13 mouse cellular contexts compared by ENCODE assay signal in genomic region chr12:102696635-102697354, GRCm38 (mm10). TPM values are rescaled to one million over a fixed set of nuclear protein-coding genes. Genes with fewer than 3 reads are reported as not detected.
DNase-seq lines count a peak whose midpoint lies in the region; ATAC-seq and TF ChIP-seq lines count a peak whose summit lies in the region.
"Had no signal": no experiment of that assay in that cellular context is flagged by ENCODE, and none has a peak within 500 bp of the region (broad histone marks: within the 10 kb centered on the region; RNA-seq: fewer than 3 reads in every experiment).

No protein-coding gene starts in this region.

- no peak overlapping the region for H3K4me2 ChIP-seq in forebrain, embryonic 12.5 days
- H3K4me2 ChIP-seq in forebrain, embryonic 11.5 days (ENCODE audit: low read depth, low read length, severe bottlenecking) = no peak overlapping the region
- no peak overlapping the region for H3K4me2 ChIP-seq in stomach, embryonic 16.5 days (ENCODE audit: low read depth, low read length)
- H3K4me2 ChIP-seq: hindbrain, embryonic 13.5 days; liver, embryonic 12.5 days had no signal

- no peak for TF ChIP-seq CTCF in cortical plate, adult 2 months (IDR thresholded peaks at IDR 0.05; ENCODE audit: extremely low read depth, insufficient read depth, low read length)

- no peaks in the 10 kb centered on the region for H3K9me3 ChIP-seq in forebrain, embryonic 12.5 days
- no peaks in the 10 kb centered on the region for H3K9me3 ChIP-seq in forebrain, embryonic 11.5 days (ENCODE audit: control insufficient read depth, low read length)
- H3K9me3 ChIP-seq in stomach, embryonic 16.5 days (replicated peaks; ENCODE audit: control insufficient read depth, low read length) = no peaks in the 10 kb centered on the region
- H3K9me3 ChIP-seq: hindbrain, embryonic 13.5 days; liver, embryonic 12.5 days had no signal

- H3K9ac ChIP-seq in forebrain, embryonic 12.5 days = no peak overlapping the region
- no peak overlapping the region for H3K9ac ChIP-seq in forebrain, embryonic 11.5 days (ENCODE audit: low read length)
- 0 out of 2 replicates have a peak overlapping the region, but pooled peaks have one; percentile 39 for H3K9ac ChIP-seq in stomach, embryonic 16.5 days (ENCODE audit: low read length)
- H3K9ac ChIP-seq: hindbrain, embryonic 13.5 days; liver, embryonic 12.5 days had no signal

- WGBS in forebrain, embryonic 12.5 days = 89% methylated on average over 14 of the region's 14 CpGs
- 92% methylated on average over 14 of the region's 14 CpGs for WGBS in forebrain, embryonic 11.5 days
- 63% methylated on average over 14 of the region's 14 CpGs for WGBS in stomach, embryonic 16.5 days

- no peak for DNase-seq in forebrain, embryonic 11.5 days (ENCODE audit: low spot score)
- peak; percentile 5 for DNase-seq in layer of hippocampus, adult 9-11 months
- no peak for DNase-seq in layer of hippocampus, adult 18-20 months (ENCODE audit: low spot score in 2 of 2)
- DNase-seq in retina, postnatal 1 day = no peak
- DNase-seq: adrenal gland, postnatal 25 days; gastrocnemius, postnatal 25 days; thymus, postnatal 36 days had no signal

- no peak for TF ChIP-seq POLR2A in cortical plate, adult 2 months (IDR thresholded peaks at IDR 0.05; ENCODE audit: extremely low read depth, insufficient read depth, low read length)

- H3K4me1 ChIP-seq in forebrain, embryonic 12.5 days = peaks cover 59% of the 10 kb centered on the region
- H3K4me1 ChIP-seq in forebrain, embryonic 11.5 days (replicated peaks; ENCODE audit: control insufficient read depth, insufficient read depth, low read length) = peaks cover 23% of the 10 kb centered on the region
- H3K4me1 ChIP-seq in cortical plate, adult 2 months (ENCODE audit: control insufficient read depth, insufficient read depth, low read length) = peaks cover 25% of the 10 kb centered on the region
- H3K4me1 ChIP-seq in stomach, embryonic 16.5 days (ENCODE audit: control insufficient read depth, insufficient read depth, low read length) = peaks cover 53% of the 10 kb centered on the region

- H3K4me3 ChIP-seq in forebrain, embryonic 12.5 days (replicated peaks) = no peak overlapping the region
- no peak overlapping the region for H3K4me3 ChIP-seq in forebrain, embryonic 11.5 days (ENCODE audit: low read depth, low read length)
- no peak overlapping the region for H3K4me3 ChIP-seq in cortical plate, adult 2 months (ENCODE audit: insufficient read depth, low read length)
- no peak overlapping the region for H3K4me3 ChIP-seq in stomach, embryonic 16.5 days (replicated peaks; ENCODE audit: low read length)
- H3K4me3 ChIP-seq: hindbrain, embryonic 13.5 days; liver, embryonic 12.5 days had no signal

- H3K27ac ChIP-seq in forebrain, embryonic 12.5 days = peak overlapping the region; percentile 88; the same call in 1 of the 2 replicates
- H3K27ac ChIP-seq in forebrain, embryonic 11.5 days (ENCODE audit: low read depth, low read length) = no peak overlapping the region
- peak overlapping the region; percentile 1; the same call in 1 of the 2 replicates for H3K27ac ChIP-seq in cortical plate, adult 2 months (ENCODE audit: insufficient read depth, low read length)
- H3K27ac ChIP-seq in stomach, embryonic 16.5 days (ENCODE audit: low read length) = no peak overlapping the region
- H3K27ac ChIP-seq: hindbrain, embryonic 13.5 days; liver, embryonic 12.5 days had no signal

- no peak for ATAC-seq in forebrain, embryonic 12.5 days (ENCODE audit: low FRiP score)
- no peak for ATAC-seq in forebrain, embryonic 11.5 days (replicated peaks; ENCODE audit: low FRiP score)
- ATAC-seq in stomach, embryonic 16.5 days (ENCODE audit: insufficient read depth, low FRiP score) = no peak
- ATAC-seq: liver, embryonic 12.5 days; lung, postnatal 0 days had no signal

- no peaks in the 10 kb centered on the region for H3K27me3 ChIP-seq in forebrain, embryonic 12.5 days
- no peaks in the 10 kb centered on the region for H3K27me3 ChIP-seq in forebrain, embryonic 11.5 days (ENCODE audit: control insufficient read depth, insufficient read depth, low read length)
- no peaks in the 10 kb centered on the region for H3K27me3 ChIP-seq in stomach, embryonic 16.5 days (ENCODE audit: control insufficient read depth, insufficient read depth, low read length)
- H3K27me3 ChIP-seq: hindbrain, embryonic 13.5 days; liver, embryonic 12.5 days had no signal

- H3K36me3 ChIP-seq in forebrain, embryonic 12.5 days (replicated peaks) = no peaks in the 10 kb centered on the region
- H3K36me3 ChIP-seq in forebrain, embryonic 11.5 days (ENCODE audit: control insufficient read depth, insufficient read depth, low read length) = no peaks in the 10 kb centered on the region
- no peaks in the 10 kb centered on the region for H3K36me3 ChIP-seq in stomach, embryonic 16.5 days (ENCODE audit: control insufficient read depth, insufficient read depth, low read length)
- H3K36me3 ChIP-seq: hindbrain, embryonic 13.5 days; liver, embryonic 12.5 days had no signal

RNA-seq across cellular contexts. Expression of gene Itpk1, which starts 7.9 kb away (rescaled TPM):
- 22.5 and 23.1 TPM in 2 replicates for polyA plus RNA-seq in forebrain, embryonic 12.5 days (2016; fragmentation: Nextera tagmentation; extraction: Ambion mirVana)
- polyA plus RNA-seq in forebrain, embryonic 11.5 days (2014; fragmentation: Nextera tagmentation; extraction: Ambion mirVana) = 19.6 and 21.5 TPM in 2 replicates
- 10 to 100 TPM; 69.2 to 70.5 TPM for total RNA-seq in layer of hippocampus, adult 18-20 months (2021)
- 42.6 and 42.7 TPM in 2 replicates for polyA plus RNA-seq in cortical plate, adult 2 months (2012; rRNA removed)
- 21.9 and 22.6 TPM in 2 replicates for polyA plus RNA-seq in stomach, embryonic 16.5 days (2015; fragmentation: Nextera tagmentation; extraction: Ambion mirVana)

RNA-seq across cellular contexts. Expression of gene Moap1, which starts 46.7 kb away (rescaled TPM):
- 30.1 and 33.4 TPM in 2 replicates for polyA plus RNA-seq in forebrain, embryonic 12.5 days (2016; fragmentation: Nextera tagmentation; extraction: Ambion mirVana)
- 31.9 and 34.4 TPM in 2 replicates for polyA plus RNA-seq in forebrain, embryonic 11.5 days (2014; fragmentation: Nextera tagmentation; extraction: Ambion mirVana)
- total RNA-seq in layer of hippocampus, adult 18-20 months (2021) = 10 to 100 TPM; 23.5 to 26.6 TPM
- polyA plus RNA-seq in cortical plate, adult 2 months (2012; rRNA removed) = 10.7 and 11.0 TPM in 2 replicates
- 19.8 and 22.9 TPM in 2 replicates for polyA plus RNA-seq in stomach, embryonic 16.5 days (2015; fragmentation: Nextera tagmentation; extraction: Ambion mirVana)

RNA-seq across cellular contexts. Expression of gene Tmem251, which starts 46.8 kb away (rescaled TPM):
- 12.0 and 12.4 TPM in 2 replicates for polyA plus RNA-seq in forebrain, embryonic 12.5 days (2016; fragmentation: Nextera tagmentation; extraction: Ambion mirVana)
- polyA plus RNA-seq in forebrain, embryonic 11.5 days (2014; fragmentation: Nextera tagmentation; extraction: Ambion mirVana) = 12.7 and 14.0 TPM in 2 replicates
- total RNA-seq in layer of hippocampus, adult 18-20 months (2021) = 1 to 10 TPM; 4.9 to 5.1 TPM
- polyA plus RNA-seq in cortical plate, adult 2 months (2012; rRNA removed) = 3.9 and 4.0 TPM in 2 replicates
- 8.4 and 9.6 TPM in 2 replicates for polyA plus RNA-seq in stomach, embryonic 16.5 days (2015; fragmentation: Nextera tagmentation; extraction: Ambion mirVana)

Comparison
In these comparisons a context has a peak if more than half of its experiments do, and no peak if none do; other contexts are left out.
1. H3K27ac ChIP-seq: peak in forebrain, embryonic 12.5 days (single experiment) and cortical plate, adult 2 months (single experiment); none in forebrain, embryonic 11.5 days (single experiment) and stomach, embryonic 16.5 days (single experiment).